ENCODE assay signal across 16 mouse cellular contexts in the genomic region with DNA sequence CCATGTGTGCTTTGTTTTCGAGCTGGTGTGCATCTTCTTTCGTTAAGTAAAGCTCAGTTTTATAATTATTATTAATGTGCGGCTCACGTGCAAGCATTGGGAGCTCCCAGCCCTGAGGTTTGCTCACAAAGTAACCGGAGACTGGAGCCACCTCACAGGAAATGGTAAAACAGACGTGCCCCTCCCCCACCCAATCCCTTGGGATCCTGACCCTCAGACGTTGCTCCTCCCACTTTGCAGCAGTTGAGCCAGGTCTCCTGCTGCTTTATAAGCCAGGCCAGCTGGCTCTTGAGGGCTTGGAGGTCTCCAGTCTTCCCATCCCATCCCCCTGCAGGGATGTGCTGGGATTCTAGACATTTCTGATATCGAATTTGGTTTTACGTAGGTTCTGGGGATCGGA.
A peak's percentile ranks its signal among the peaks of the same experiment; 100 is the strongest.
DNase-seq lines count a peak whose midpoint lies in the region; ATAC-seq and TF ChIP-seq lines count a peak whose summit lies in the region.
"Had no signal": no experiment of that assay in that cellular context is flagged by ENCODE, and none has a peak within 500 bp of the region (broad histone marks: within the 10 kb centered on the region; RNA-seq: fewer than 3 reads in every experiment).

No protein-coding gene starts in this region.

- H3K4me2 ChIP-seq in kidney, embryonic 16.5 days (replicated peaks; ENCODE audit: low read depth, low read length), result no peak overlapping the region
- H3K4me2 ChIP-seq in limb, embryonic 12.5 days, result peak overlapping the region; percentile 23
- no peak overlapping the region for H3K4me2 ChIP-seq in liver, postnatal 0 days (ENCODE audit: low read depth, low read length)
- no peak overlapping the region for H3K4me2 ChIP-seq in stomach, postnatal 0 days (replicated peaks; ENCODE audit: low read depth)
- H3K4me2 ChIP-seq: heart, embryonic 15.5 days; intestine, embryonic 15.5 days; liver, embryonic 13.5 days had no signal

- 53% methylated on average over 10 of the region's 10 CpGs for WGBS in kidney, adult 2 months
- 38% methylated on average over 10 of the region's 10 CpGs for WGBS in kidney, embryonic 16.5 days
- 31% methylated on average over 10 of the region's 10 CpGs for WGBS in limb, embryonic 12.5 days
- 44% methylated on average over 10 of the region's 10 CpGs for WGBS in liver, postnatal 0 days (ENCODE audit: insufficient replicate concordance)
- WGBS in stomach, postnatal 0 days, result 50% methylated on average over 10 of the region's 10 CpGs

- in situ Hi-C loops in ES-E14 (cut with MboI; ENCODE audit: low sequenced_read_pairs in 2 of 2, unreplicated experiment in 2 of 2), result no loop called here

- no peaks in the 10 kb centered on the region for H3K9me3 ChIP-seq in kidney, embryonic 16.5 days (ENCODE audit: low read length)
- no peaks in the 10 kb centered on the region for H3K9me3 ChIP-seq in ES-E14 (ENCODE audit: control insufficient read depth, insufficient read depth, low read depth, low read length)
- no peaks in the 10 kb centered on the region for H3K9me3 ChIP-seq in limb, embryonic 12.5 days
- no peaks in the 10 kb centered on the region for H3K9me3 ChIP-seq in liver, postnatal 0 days (ENCODE audit: low read length)
- H3K9me3 ChIP-seq in stomach, postnatal 0 days (ENCODE audit: control insufficient read depth, low read length), result no peaks in the 10 kb centered on the region
- H3K9me3 ChIP-seq: heart, embryonic 15.5 days; intestine, embryonic 15.5 days; liver, embryonic 13.5 days had no signal

- H3K4me3 ChIP-seq in kidney, adult 2 months (ENCODE audit: insufficient read depth, low read depth, low read length), result no peak overlapping the region
- no peak overlapping the region for H3K4me3 ChIP-seq in kidney, embryonic 16.5 days (ENCODE audit: low read length)
- H3K4me3 ChIP-seq in ES-E14 (ENCODE audit: insufficient read depth in 1 of 2, low read depth in 1 of 2, low read length in 2 of 2, poor library complexity in 1 of 2, severe bottlenecking in 1 of 2), result no peak overlapping the region
- no peak overlapping the region for H3K4me3 ChIP-seq in limb, embryonic 12.5 days (replicated peaks)
- no peak overlapping the region for H3K4me3 ChIP-seq in liver, postnatal 0 days (ENCODE audit: low read depth, low read length)
- no peak overlapping the region for H3K4me3 ChIP-seq in stomach, postnatal 0 days (ENCODE audit: low read depth, low read length)
- H3K4me3 ChIP-seq: heart, embryonic 15.5 days; intestine, embryonic 15.5 days; liver, embryonic 13.5 days had no signal

- TF ChIP-seq EP300 in liver, postnatal 0 days (IDR thresholded peaks at IDR 0.05; ENCODE audit: low read depth), result no peak
- no peak for TF ChIP-seq EP300 in stomach, postnatal 0 days (optimal IDR thresholded peaks at IDR 0.05)

- peaks cover 12% of the 10 kb centered on the region; the same call in 1 of the 2 replicates for H3K4me1 ChIP-seq in kidney, adult 2 months (ENCODE audit: control insufficient read depth, insufficient read depth, low read length)
- H3K4me1 ChIP-seq in kidney, embryonic 16.5 days (ENCODE audit: insufficient read depth, low read length), result peaks cover 36% of the 10 kb centered on the region
- peaks cover 5 to 16% of the 10 kb centered on the region in 2 experiments; a peak in 3 of 4 replicates for H3K4me1 ChIP-seq in ES-E14 (ENCODE audit: control insufficient read depth in 2 of 2, insufficient read depth in 2 of 2, low read length in 2 of 2, poor library complexity in 1 of 2)
- H3K4me1 ChIP-seq in limb, embryonic 12.5 days (replicated peaks), result peaks cover 57% of the 10 kb centered on the region
- no peaks in the 10 kb centered on the region for H3K4me1 ChIP-seq in liver, postnatal 0 days (ENCODE audit: insufficient read depth)
- H3K4me1 ChIP-seq in stomach, postnatal 0 days (replicated peaks; ENCODE audit: control insufficient read depth, insufficient read depth), result no peaks in the 10 kb centered on the region
- H3K4me1 ChIP-seq: liver, embryonic 13.5 days had no signal

- no peak for TF ChIP-seq CTCF in kidney, adult 2 months (conservative IDR thresholded peaks at IDR 0.05; ENCODE audit: insufficient read depth, insufficient read length, low read depth, low read length)
- no peak for TF ChIP-seq CTCF in liver, postnatal 0 days (IDR thresholded peaks at IDR 0.05; ENCODE audit: low read depth)
- TF ChIP-seq CTCF in stomach, postnatal 0 days (IDR thresholded peaks at IDR 0.05; ENCODE audit: low read depth), result no peak

- no peak for TF ChIP-seq POLR2A in kidney, adult 2 months (IDR thresholded peaks at IDR 0.05; ENCODE audit: low read depth, low read length)

- H3K36me3 ChIP-seq in kidney, adult 2 months (ENCODE audit: control insufficient read depth, insufficient read depth, low read length), result no peaks in the 10 kb centered on the region
- no peaks in the 10 kb centered on the region for H3K36me3 ChIP-seq in kidney, embryonic 16.5 days (ENCODE audit: insufficient read depth, low read length)
- no peaks in the 10 kb centered on the region for H3K36me3 ChIP-seq in ES-E14 (ENCODE audit: control insufficient read depth, insufficient read depth, low read length, poor library complexity, severe bottlenecking)
- no peaks in the 10 kb centered on the region for H3K36me3 ChIP-seq in limb, embryonic 12.5 days
- H3K36me3 ChIP-seq in liver, postnatal 0 days (replicated peaks; ENCODE audit: insufficient read depth, low read length), result no peaks in the 10 kb centered on the region
- no peaks in the 10 kb centered on the region for H3K36me3 ChIP-seq in stomach, postnatal 0 days (ENCODE audit: control insufficient read depth, insufficient read depth, low read length)
- H3K36me3 ChIP-seq: heart, embryonic 15.5 days; intestine, embryonic 15.5 days; liver, embryonic 13.5 days had no signal

- H3K9ac ChIP-seq in kidney, embryonic 16.5 days (replicated peaks; ENCODE audit: low read length), result no peak overlapping the region
- H3K9ac ChIP-seq in ES-E14 (ENCODE audit: insufficient read depth, low read depth, low read length, poor library complexity, severe bottlenecking), result no peak overlapping the region
- no peak overlapping the region for H3K9ac ChIP-seq in limb, embryonic 12.5 days (replicated peaks)
- H3K9ac ChIP-seq in liver, postnatal 0 days (replicated peaks), result no peak overlapping the region
- no peak overlapping the region for H3K9ac ChIP-seq in stomach, postnatal 0 days (ENCODE audit: low read length)
- H3K9ac ChIP-seq: heart, embryonic 15.5 days; intestine, embryonic 15.5 days; liver, embryonic 13.5 days had no signal

- H3K27me3 ChIP-seq in kidney, adult 2 months (replicated peaks; ENCODE audit: control insufficient read depth, insufficient read depth, low read length), result no peaks in the 10 kb centered on the region
- no peaks in the 10 kb centered on the region for H3K27me3 ChIP-seq in kidney, embryonic 16.5 days (ENCODE audit: insufficient read depth, low read length)
- H3K27me3 ChIP-seq in limb, embryonic 12.5 days, result no peaks in the 10 kb centered on the region
- H3K27me3 ChIP-seq in liver, postnatal 0 days (ENCODE audit: insufficient read depth, low read length), result no peaks in the 10 kb centered on the region
- H3K27me3 ChIP-seq in stomach, postnatal 0 days (ENCODE audit: control insufficient read depth, insufficient read depth, low read length), result no peaks in the 10 kb centered on the region
- H3K27me3 ChIP-seq: heart, embryonic 15.5 days; intestine, embryonic 15.5 days; liver, embryonic 13.5 days had no signal

- ATAC-seq in kidney, embryonic 16.5 days (ENCODE audit: low FRiP score, low TSS enrichment), result no peak
- no peak for ATAC-seq in limb, embryonic 12.5 days (ENCODE audit: insufficient number of reproducible peaks, insufficient read depth, low FRiP score, low TSS enrichment, low read depth)
- no peak for ATAC-seq in liver, postnatal 0 days
- ATAC-seq in stomach, postnatal 0 days (ENCODE audit: low FRiP score, low TSS enrichment), result no peak
- ATAC-seq in activated CD4-positive, CD25-positive, alpha-beta regulatory T cell, adult 4 months, result no peak
- ATAC-seq: CD4-positive, CD25-positive, alpha-beta regulatory T cell, adult 4 months; forebrain, embryonic 16.5 days; intestine, embryonic 15.5 days had no signal

- DNase-seq in kidney, adult 2 months, result peak; percentile 23
- peak; percentile 57 for DNase-seq in ES-E14 (ENCODE audit: low read depth, low spot score)
- peak; percentile 71 for DNase-seq in embryo, embryonic 10.5 days (ENCODE audit: low spot score)
- no peak for DNase-seq in liver, postnatal 0 days
- no peak for DNase-seq in stomach, postnatal 0 days (ENCODE audit: low spot score)
- DNase-seq: adrenal gland, postnatal 14 days; gastrocnemius, postnatal 25 days; liver, embryonic 13.5 days; lung, postnatal 14 days had no signal

- no peak overlapping the region for H3K27ac ChIP-seq in kidney, adult 2 months (ENCODE audit: insufficient read depth, low read depth, low read length)
- H3K27ac ChIP-seq in kidney, embryonic 16.5 days (ENCODE audit: low read length), result no peak overlapping the region
- no peak overlapping the region for H3K27ac ChIP-seq in ES-E14 (ENCODE audit: insufficient read depth, low read depth, low read length, poor library complexity, severe bottlenecking)
- H3K27ac ChIP-seq in limb, embryonic 12.5 days, result peak overlapping the region; percentile 89
- H3K27ac ChIP-seq in liver, postnatal 0 days (ENCODE audit: low read depth), result no peak overlapping the region
- no peak overlapping the region for H3K27ac ChIP-seq in stomach, postnatal 0 days (replicated peaks)
- H3K27ac ChIP-seq: heart, embryonic 15.5 days; intestine, embryonic 15.5 days; liver, embryonic 13.5 days had no signal

TF ChIP-seq in ES-E14, 5 proteins besides CTCF, POLR2A, EP300 and RAD21:
- TF ChIP-seq ZC3H11A (IDR thresholded peaks at IDR 0.05; ENCODE audit: borderline replicate concordance, low read depth, low read length) (no peak), CHD2 (IDR thresholded peaks at IDR 0.05; ENCODE audit: low read depth, low read length) (no peak), HCFC1 (IDR thresholded peaks at IDR 0.05; ENCODE audit: borderline replicate concordance, insufficient read depth, low read length) (no peak), MAFK (IDR thresholded peaks at IDR 0.05; ENCODE audit: insufficient read depth, low read depth, low read length) (no peak), ZNF384 (IDR thresholded peaks at IDR 0.05; ENCODE audit: low read depth, low read length) (no peak)

Comparison
In these comparisons a context has a peak if more than half of its experiments do, and no peak if none do; other contexts are left out.
1. DNase-seq: peak in kidney, adult 2 months (single experiment), ES-E14 (single experiment) and embryo, embryonic 10.5 days (single experiment); none in liver, postnatal 0 days (single experiment) and stomach, postnatal 0 days (single experiment).